Mouse (Mus musculus) cerebellum, adult (tissue): ENCODE measurements around the gene Ssu2.

Source experiments
- ATAC-seq: cut with Nextera tagmentation; 2 replicates; pipeline ENCODE4 v1.9.2; 2017; ENCODE audit warnings: mild to moderate bottlenecking, moderate library complexity, mixed read lengths; ENCODE audit not compliant: insufficient number of reproducible peaks, low FRiP score, low TSS enrichment

Ssu2 gene

GRCm38 (mm10) chr6:112387947-112388346 is at the start of gene Ssu2:
TSS of gene Ssu2 (minus strand) at chr6:112388023.
- ATAC-seq: no peak

- no peak for ATAC-seq
These were observed 38.4 kb upstream of the Ssu2 start for GRCm38 (mm10) chr6:112426018-112426732.

- ATAC-seq: no peak
These were observed 36.1 kb upstream of the Ssu2 start for GRCm38 (mm10) chr6:112423746-112424501.

- ATAC-seq: no peak
These were observed 33.1 kb upstream of the Ssu2 start for GRCm38 (mm10) chr6:112420883-112421282.

- ATAC-seq: no peak
These were observed 31.5 kb upstream of the Ssu2 start for GRCm38 (mm10) chr6:112419333-112419732.

GRCm38 (mm10) chr6:112404111-112404510 is 16.3 kb upstream of the Ssu2 start:
- ATAC-seq: no peak

GRCm38 (mm10) chr6:112401953-112402683 is 14.3 kb upstream of the Ssu2 start:
- ATAC-seq: no peak

- no peak for ATAC-seq
These were observed 9.5 kb upstream of the Ssu2 start for GRCm38 (mm10) chr6:112397351-112397750.

- ATAC-seq: no peak
These were observed 8.5 kb upstream of the Ssu2 start for GRCm38 (mm10) chr6:112396352-112396751.

GRCm38 (mm10) chr6:112388385-112388784 is 562 bp upstream of the Ssu2 start:
- ATAC-seq: no peak

GRCm38 (mm10) chr6:112386260-112386659 is 1.6 kb downstream of the Ssu2 start:
- ATAC-seq: no peak

- ATAC-seq: no peak
These were observed 4.7 kb downstream of the Ssu2 start for GRCm38 (mm10) chr6:112382990-112383685.

GRCm38 (mm10) chr6:112379054-112379453 is 8.8 kb downstream of the Ssu2 start:
- ATAC-seq: no peak

GRCm38 (mm10) chr6:112375661-112376392 is 12.0 kb downstream of the Ssu2 start:
- no peak for ATAC-seq

GRCm38 (mm10) chr6:112373886-112374585 is 13.8 kb downstream of the Ssu2 start:
- ATAC-seq: peak; percentile 34

- no peak for ATAC-seq
These were observed 22.5 kb downstream of the Ssu2 start for GRCm38 (mm10) chr6:112365294-112365693.

GRCm38 (mm10) chr6:112364581-112364980 is 23.2 kb downstream of the Ssu2 start:
- no peak for ATAC-seq

GRCm38 (mm10) chr6:112362349-112362958 is 25.4 kb downstream of the Ssu2 start:
- ATAC-seq: peak; percentile 45

GRCm38 (mm10) chr6:112360676-112361075 is 27.1 kb downstream of the Ssu2 start:
- no peak for ATAC-seq
